Mouse (Mus musculus): ENCODE measurements at regions not wholly inside any gene's neighbourhood (a gene's known extent, or its start where the extent isn't known, plus 50 kb on each side); places are given as distances from the start of the nearest gene placed in this dataset.

- H3K27ac ChIP-seq (ENCODE audit: insufficient read depth, low read length) = no peak overlapping the region
- H3K4me1 ChIP-seq (ENCODE audit: control insufficient read depth, insufficient read depth, low read length) = 0 out of 2 replicates have a peak, but pooled peaks cover 2% of the 10 kb centered on the region
- TF ChIP-seq POLR2A (IDR thresholded peaks at IDR 0.05; ENCODE audit: low read depth, low read length) (no peak), CTCF (IDR thresholded peaks at IDR 0.05; ENCODE audit: borderline replicate concordance, insufficient read depth, low read length) (no peak)
- no peak overlapping the region for H3K4me3 ChIP-seq (ENCODE audit: insufficient read depth, low read length)
Observed at GRCm38 (mm10) chr14:73439802-73440309, 54.8 kb upstream of the Itm2b start.

- Histone ChIP-seq H3K27ac (ENCODE audit: insufficient read depth, low read length) (no peak overlapping the region), H3K4me1 (ENCODE audit: control insufficient read depth, insufficient read depth, low read length) (peaks cover 5% of the 10 kb centered on the region; the same call in 1 of the 2 replicates), H3K4me3 (ENCODE audit: insufficient read depth, low read length) (no peak overlapping the region)
- no peak for TF ChIP-seq CTCF (IDR thresholded peaks at IDR 0.05; ENCODE audit: borderline replicate concordance, insufficient read depth, low read length)
- no peak for TF ChIP-seq POLR2A (IDR thresholded peaks at IDR 0.05; ENCODE audit: low read depth, low read length)
Observed at GRCm38 (mm10) chr14:73435839-73436238, 50.8 kb upstream of the Itm2b start.

Measured in embryonic fibroblast, embryonic 13.5 days (primary cell).